Mouse (Mus musculus): ENCODE data around the gene Trip10. TPM values are rescaled to one million over a fixed set of nuclear protein-coding genes. Genes with fewer than 3 reads are reported as not detected.
A peak's percentile ranks its signal among the peaks of the same experiment; 100 is the strongest.

Gene Trip10
- polyA plus RNA-seq, 1 experiment = 61.1 TPM

DNA sequence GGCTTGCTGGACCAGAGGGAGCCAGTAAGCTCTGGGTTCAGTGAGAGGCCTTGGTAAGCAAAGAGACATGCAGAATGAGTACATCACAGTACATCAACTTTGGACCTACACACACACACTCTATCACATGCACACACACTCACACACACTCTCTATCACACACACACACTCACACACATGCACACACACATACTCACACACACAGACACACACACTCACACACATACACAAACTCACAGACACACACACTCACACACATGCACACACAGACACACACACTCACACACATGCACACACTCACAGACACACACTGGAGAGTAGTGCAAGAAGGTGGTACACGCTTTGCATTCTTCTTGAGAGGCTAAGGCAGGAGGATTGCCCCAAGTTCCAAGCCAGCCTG is 17.1 kb upstream of the Trip10 start:
- H3K4me1 ChIP-seq (ENCODE audit: control insufficient read depth, insufficient read depth, low read length) = no peaks in the 10 kb centered on the region
- H3K9ac ChIP-seq (ENCODE audit: low read depth, poor library complexity, severe bottlenecking) = no peak overlapping the region
- H3K27me3 ChIP-seq (ENCODE audit: control insufficient read depth, insufficient read depth, low read length, poor library complexity, severe bottlenecking) = no peaks in the 10 kb centered on the region
- H3K27ac ChIP-seq (ENCODE audit: insufficient read depth, low read length) = no peak overlapping the region
- TF ChIP-seq EP300 (IDR thresholded peaks at IDR 0.05; ENCODE audit: insufficient read depth, low read depth, low read length) (no peak), POLR2A (IDR thresholded peaks at IDR 0.05; ENCODE audit: insufficient read depth, low read length) (no peak), CTCF (IDR thresholded peaks at IDR 0.05; ENCODE audit: low read depth, low read length) (no peak)
- H3K4me3 ChIP-seq (ENCODE audit: low read depth, low read length) = no peak overlapping the region
- H3K36me3 ChIP-seq (ENCODE audit: control insufficient read depth, insufficient read depth, low read length, poor library complexity, severe bottlenecking) = no peaks in the 10 kb centered on the region
- H3K9me3 ChIP-seq (replicated peaks; ENCODE audit: control insufficient read depth, insufficient read depth, low read length, poor library complexity, severe bottlenecking) = no peaks in the 10 kb centered on the region

DNA sequence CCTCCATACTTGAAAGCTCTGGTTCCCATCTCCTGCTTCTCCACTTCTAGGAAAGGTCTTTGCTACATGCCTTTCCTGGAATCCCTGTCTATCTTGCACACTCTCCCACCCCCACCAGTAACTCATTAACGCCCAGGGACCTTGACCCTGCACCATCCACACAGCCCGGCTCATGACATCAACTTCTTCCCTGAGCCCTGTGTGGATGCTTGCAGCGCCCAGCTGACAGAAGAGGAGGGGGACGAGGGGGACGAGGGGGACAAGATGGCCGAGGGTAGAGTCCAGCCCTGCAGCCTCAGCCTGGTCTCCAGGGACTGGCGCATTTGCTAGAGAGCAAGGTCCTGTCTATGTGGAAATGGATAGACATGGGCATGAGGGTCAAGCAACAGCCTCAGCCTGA is 16.2 kb upstream of the Trip10 start:
- Histone ChIP-seq H3K9me3 (replicated peaks; ENCODE audit: control insufficient read depth, insufficient read depth, low read length, poor library complexity, severe bottlenecking) (no peaks in the 10 kb centered on the region), H3K4me1 (ENCODE audit: control insufficient read depth, insufficient read depth, low read length) (no peaks in the 10 kb centered on the region)
- TF ChIP-seq EP300 (IDR thresholded peaks at IDR 0.05; ENCODE audit: insufficient read depth, low read depth, low read length) (no peak), POLR2A (IDR thresholded peaks at IDR 0.05; ENCODE audit: insufficient read depth, low read length) (no peak), CTCF (IDR thresholded peaks at IDR 0.05; ENCODE audit: low read depth, low read length) (no peak)

DNA sequence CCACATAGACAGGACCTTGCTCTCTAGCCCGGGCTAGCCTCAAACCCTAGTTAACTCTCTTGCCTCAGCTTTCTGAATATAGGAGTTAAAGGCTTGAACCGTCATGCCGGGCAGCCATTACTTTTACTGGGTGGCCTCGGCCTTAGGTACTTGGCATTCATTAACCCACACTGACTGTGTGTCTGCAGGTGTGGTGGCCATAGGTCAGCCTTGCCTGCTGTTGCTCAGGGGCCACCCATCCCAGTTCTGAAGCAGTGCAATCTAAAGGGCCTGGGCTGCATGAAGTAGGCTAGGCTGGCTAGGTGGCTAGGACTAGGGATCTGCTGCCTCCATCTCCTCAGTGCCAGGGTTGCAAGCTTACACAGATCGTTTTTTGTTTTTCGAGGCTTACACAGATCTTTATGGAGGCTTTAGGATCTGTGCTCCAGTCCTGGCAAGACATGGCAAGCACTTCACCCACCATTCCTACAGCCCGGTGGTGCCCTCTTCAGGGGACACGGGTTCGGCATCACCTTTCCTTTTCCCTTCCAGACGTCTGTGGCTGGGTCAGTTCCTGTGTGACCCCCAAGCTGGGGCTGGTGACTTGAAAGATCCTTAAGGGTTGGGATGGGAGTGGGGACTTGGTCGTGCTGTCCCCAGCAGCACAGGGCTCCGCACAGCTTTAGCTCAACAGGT is 14.9 kb upstream of the Trip10 start:
- no peaks in the 10 kb centered on the region for H3K36me3 ChIP-seq (ENCODE audit: control insufficient read depth, insufficient read depth, low read length, poor library complexity, severe bottlenecking)
- TF ChIP-seq CTCF (IDR thresholded peaks at IDR 0.05; ENCODE audit: low read depth, low read length) (peak; percentile 8), EP300 (IDR thresholded peaks at IDR 0.05; ENCODE audit: insufficient read depth, low read depth, low read length) (no peak)
- no peak overlapping the region for H3K9ac ChIP-seq (ENCODE audit: low read depth, poor library complexity, severe bottlenecking)
- H3K4me1 ChIP-seq (ENCODE audit: control insufficient read depth, insufficient read depth, low read length) = no peaks in the 10 kb centered on the region
- no peaks in the 10 kb centered on the region for H3K27me3 ChIP-seq (ENCODE audit: control insufficient read depth, insufficient read depth, low read length, poor library complexity, severe bottlenecking)
- H3K4me3 ChIP-seq (ENCODE audit: low read depth, low read length) = no peak overlapping the region
- no peak overlapping the region for H3K27ac ChIP-seq (ENCODE audit: insufficient read depth, low read length)
- no peaks in the 10 kb centered on the region for H3K9me3 ChIP-seq (replicated peaks; ENCODE audit: control insufficient read depth, insufficient read depth, low read length, poor library complexity, severe bottlenecking)

More for the DNA sequence above, 16.2 kb upstream of the Trip10 start:
- Histone ChIP-seq H3K27ac (ENCODE audit: insufficient read depth, low read length) (no peak overlapping the region), H3K9ac (ENCODE audit: low read depth, poor library complexity, severe bottlenecking) (no peak overlapping the region), H3K27me3 (ENCODE audit: control insufficient read depth, insufficient read depth, low read length, poor library complexity, severe bottlenecking) (no peaks in the 10 kb centered on the region), H3K4me3 (ENCODE audit: low read depth, low read length) (no peak overlapping the region), H3K36me3 (ENCODE audit: control insufficient read depth, insufficient read depth, low read length, poor library complexity, severe bottlenecking) (no peaks in the 10 kb centered on the region)

DNA sequence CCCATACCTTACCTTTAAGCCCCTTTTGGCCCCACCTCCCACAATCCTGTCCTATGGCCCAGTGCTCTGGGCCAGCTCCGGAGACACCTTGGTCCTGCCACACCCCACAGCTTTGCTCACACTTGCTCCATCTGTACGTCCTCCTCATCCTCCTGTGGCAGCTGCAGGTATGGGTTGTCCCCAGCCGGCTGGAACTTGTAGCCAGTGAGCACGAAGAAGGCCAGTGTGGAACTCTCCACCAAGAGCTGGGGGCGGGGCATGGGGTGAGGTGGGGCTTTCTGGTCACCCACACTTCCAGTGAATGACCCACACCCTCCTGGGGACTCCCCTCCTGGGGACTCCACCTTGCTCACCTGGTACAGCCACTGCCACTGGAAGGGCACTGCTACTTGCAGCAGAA is 13.5 kb upstream of the Trip10 start:
- Histone ChIP-seq H3K9ac (ENCODE audit: low read depth, poor library complexity, severe bottlenecking) (no peak overlapping the region), H3K4me3 (ENCODE audit: low read depth, low read length) (no peak overlapping the region), H3K27ac (ENCODE audit: insufficient read depth, low read length) (no peak overlapping the region), H3K9me3 (replicated peaks; ENCODE audit: control insufficient read depth, insufficient read depth, low read length, poor library complexity, severe bottlenecking) (no peaks in the 10 kb centered on the region), H3K27me3 (ENCODE audit: control insufficient read depth, insufficient read depth, low read length, poor library complexity, severe bottlenecking) (no peaks in the 10 kb centered on the region), H3K4me1 (ENCODE audit: control insufficient read depth, insufficient read depth, low read length) (no peaks in the 10 kb centered on the region), H3K36me3 (ENCODE audit: control insufficient read depth, insufficient read depth, low read length, poor library complexity, severe bottlenecking) (no peaks in the 10 kb centered on the region)
- no peak for TF ChIP-seq CTCF (IDR thresholded peaks at IDR 0.05; ENCODE audit: low read depth, low read length)
- TF ChIP-seq EP300 (IDR thresholded peaks at IDR 0.05; ENCODE audit: insufficient read depth, low read depth, low read length) = no peak

DNA sequence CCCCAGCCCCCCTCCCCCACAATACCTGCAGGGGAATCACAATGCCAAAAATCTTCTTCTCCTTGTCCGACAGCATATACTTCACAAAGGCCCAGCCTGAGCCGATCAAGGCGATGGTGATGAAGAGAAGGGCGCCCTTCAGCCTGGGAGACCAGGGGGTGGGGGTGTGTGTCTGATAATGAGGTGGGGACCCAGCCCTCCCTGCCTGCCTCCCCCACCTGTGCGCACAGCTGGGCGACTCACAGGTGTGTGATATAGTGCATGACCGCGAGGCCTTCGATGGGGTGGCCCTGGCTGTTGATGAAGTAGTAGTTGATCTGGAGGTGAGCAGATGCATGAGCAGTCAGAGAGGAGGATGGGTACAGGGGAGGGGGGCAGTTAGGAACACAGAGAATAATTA is 12.1 kb upstream of the Trip10 start:
- Histone ChIP-seq H3K36me3 (ENCODE audit: control insufficient read depth, insufficient read depth, low read length, poor library complexity, severe bottlenecking) (no peaks in the 10 kb centered on the region), H3K4me3 (ENCODE audit: low read depth, low read length) (no peak overlapping the region), H3K4me1 (ENCODE audit: control insufficient read depth, insufficient read depth, low read length) (no peaks in the 10 kb centered on the region), H3K27ac (ENCODE audit: insufficient read depth, low read length) (no peak overlapping the region), H3K27me3 (ENCODE audit: control insufficient read depth, insufficient read depth, low read length, poor library complexity, severe bottlenecking) (no peaks in the 10 kb centered on the region), H3K9ac (ENCODE audit: low read depth, poor library complexity, severe bottlenecking) (no peak overlapping the region), H3K9me3 (replicated peaks; ENCODE audit: control insufficient read depth, insufficient read depth, low read length, poor library complexity, severe bottlenecking) (no peaks in the 10 kb centered on the region)
- TF ChIP-seq POLR2A (IDR thresholded peaks at IDR 0.05; ENCODE audit: insufficient read depth, low read length) (no peak), CTCF (IDR thresholded peaks at IDR 0.05; ENCODE audit: low read depth, low read length) (no peak), EP300 (IDR thresholded peaks at IDR 0.05; ENCODE audit: insufficient read depth, low read depth, low read length) (no peak)

DNA sequence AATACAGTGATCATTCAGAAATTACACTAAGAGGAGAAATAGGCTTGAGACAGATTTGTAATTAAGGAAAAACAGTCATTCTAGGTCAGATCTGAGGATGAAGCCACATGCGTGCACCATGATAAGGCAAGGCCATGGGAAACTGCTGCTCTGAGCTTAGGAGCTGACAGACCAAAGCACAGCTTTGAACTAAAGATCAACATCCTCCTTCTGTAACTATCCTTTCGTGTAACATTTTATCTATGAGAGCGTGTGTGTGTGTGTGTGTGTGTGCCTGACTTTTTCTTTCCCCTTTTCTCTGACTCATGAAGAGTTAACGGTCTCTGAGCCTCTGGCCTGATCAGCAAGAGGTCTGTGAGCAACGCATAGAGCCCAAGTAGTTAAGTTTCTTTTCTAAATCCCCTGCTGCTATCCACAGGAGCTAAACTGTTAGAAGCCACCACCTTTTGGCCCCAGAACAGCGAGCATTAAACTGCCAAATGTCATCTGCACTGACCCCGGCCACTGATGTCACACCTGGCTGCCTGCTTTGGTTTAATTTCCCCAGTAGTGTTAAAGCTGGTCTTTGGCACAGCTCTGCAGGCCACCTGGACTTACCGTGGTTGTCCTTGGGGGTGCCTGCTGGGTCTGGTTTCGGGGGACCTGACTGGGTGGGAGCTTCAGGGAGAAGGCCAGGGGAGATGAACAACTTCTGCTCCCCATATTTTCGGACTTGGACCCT is 5.4 kb upstream of the Trip10 start:
- Histone ChIP-seq H3K27ac (ENCODE audit: insufficient read depth, low read length) (no peak overlapping the region), H3K4me1 (ENCODE audit: control insufficient read depth, insufficient read depth, low read length) (no peaks in the 10 kb centered on the region), H3K36me3 (ENCODE audit: control insufficient read depth, insufficient read depth, low read length, poor library complexity, severe bottlenecking) (no peaks in the 10 kb centered on the region), H3K9me3 (replicated peaks; ENCODE audit: control insufficient read depth, insufficient read depth, low read length, poor library complexity, severe bottlenecking) (no peaks in the 10 kb centered on the region), H3K27me3 (ENCODE audit: control insufficient read depth, insufficient read depth, low read length, poor library complexity, severe bottlenecking) (no peaks in the 10 kb centered on the region), H3K9ac (ENCODE audit: low read depth, poor library complexity, severe bottlenecking) (no peak overlapping the region), H3K4me3 (ENCODE audit: low read depth, low read length) (no peak overlapping the region)
- TF ChIP-seq CTCF (IDR thresholded peaks at IDR 0.05; ENCODE audit: low read depth, low read length) (no peak), EP300 (IDR thresholded peaks at IDR 0.05; ENCODE audit: insufficient read depth, low read depth, low read length) (no peak), POLR2A (IDR thresholded peaks at IDR 0.05; ENCODE audit: insufficient read depth, low read length) (no peak)
